Mouse (Mus musculus) CH12.LX (cell line): Measurements from ENCODE around the gene Prph2.

Experiments
- BHLHE40 ChIP-seq: IDR thresholded peaks from 2 replicates; pipeline ENCODE4 v1.6.1; 2011; ENCODE audit warnings: mild to moderate bottlenecking, low read depth, low read length, improper control_type of control experiment
- CHD2 ChIP-seq: IDR thresholded peaks from 2 replicates; pipeline ENCODE4 v1.6.1; 2011; ENCODE audit warnings: low read length, improper control_type of control experiment
- E2F4 ChIP-seq: IDR thresholded peaks from 2 replicates; pipeline ENCODE4 v1.6.1; 2011; ENCODE audit warnings: low read depth, low read length, improper control_type of control experiment; ENCODE audit not compliant: insufficient replicate concordance

DNA sequence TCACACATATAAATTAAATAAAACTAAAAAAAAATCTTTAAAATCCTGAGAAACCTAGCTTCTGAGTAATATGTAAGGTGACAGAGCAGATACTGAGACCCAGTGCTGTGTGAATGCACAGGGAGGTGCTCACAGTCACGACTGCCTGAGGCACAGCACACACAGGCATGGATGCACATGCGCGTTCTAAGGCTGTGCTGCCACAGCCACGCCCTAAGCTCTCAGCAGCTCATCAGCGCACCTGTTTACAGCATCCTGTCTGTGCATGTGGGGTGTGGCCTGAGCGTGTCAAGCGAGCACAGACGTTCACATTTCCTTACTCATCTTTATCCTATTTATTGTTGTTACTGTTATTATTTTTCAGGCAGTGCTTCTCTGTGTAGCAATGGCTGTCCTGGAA lies 30.2 kb downstream of the Prph2 start:
- no peak for TF ChIP-seq BHLHE40
- TF ChIP-seq CHD2 = no peak
- no peak for TF ChIP-seq E2F4
